9 mouse cellular contexts compared by ENCODE assay signal in the genomic region with DNA sequence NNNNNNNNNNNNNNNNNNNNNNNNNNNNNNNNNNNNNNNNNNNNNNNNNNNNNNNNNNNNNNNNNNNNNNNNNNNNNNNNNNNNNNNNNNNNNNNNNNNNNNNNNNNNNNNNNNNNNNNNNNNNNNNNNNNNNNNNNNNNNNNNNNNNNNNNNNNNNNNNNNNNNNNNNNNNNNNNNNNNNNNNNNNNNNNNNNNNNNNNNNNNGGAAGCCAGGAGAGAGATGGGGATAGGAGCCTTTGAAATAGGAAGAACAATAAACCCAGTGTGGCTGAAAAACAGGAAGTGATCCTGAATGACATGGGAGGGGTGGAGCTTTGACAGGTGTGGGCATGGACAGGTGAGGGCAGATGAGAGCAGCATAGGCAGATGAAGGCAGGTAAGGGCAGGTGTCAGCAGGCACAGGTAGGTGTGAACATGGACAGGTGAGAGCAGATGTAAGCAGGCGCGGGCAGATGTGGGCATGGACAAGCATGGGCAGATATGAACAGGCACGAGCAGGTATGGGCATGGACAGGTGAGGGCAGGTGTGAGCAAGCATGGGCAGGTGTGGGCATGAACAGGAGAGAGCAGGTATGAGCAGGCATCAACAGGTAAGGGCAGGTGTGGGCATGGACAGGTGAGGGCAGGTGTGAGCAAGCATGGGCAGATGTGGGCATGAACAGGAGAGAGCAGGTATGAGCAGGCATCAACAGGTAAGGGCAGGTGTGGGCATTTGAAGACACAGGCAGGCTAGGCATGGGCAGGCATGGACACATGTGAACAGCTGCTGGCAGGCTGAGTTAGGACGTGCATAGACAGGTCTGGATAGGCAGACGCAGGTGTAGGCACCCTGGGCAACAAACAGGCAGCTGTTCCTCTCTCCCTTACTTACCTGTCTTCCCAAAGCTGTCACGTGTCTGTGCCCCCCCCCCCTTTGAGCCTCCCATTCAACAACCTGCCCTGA.
DNase-seq lines count a peak whose midpoint lies in the region; ATAC-seq lines count a peak whose summit lies in the region.
"Had no signal": no experiment of that assay in that cellular context is flagged by ENCODE, and none has a peak within 500 bp of the region (broad histone marks: within the 10 kb centered on the region; RNA-seq: fewer than 3 reads in every experiment).

No protein-coding gene starts in this region.

- H3K9me3 ChIP-seq in neural tube, embryonic 12.5 days = no peaks in the 10 kb centered on the region
- no peaks in the 10 kb centered on the region for H3K9me3 ChIP-seq in forebrain, embryonic 12.5 days
- H3K9me3 ChIP-seq in limb, embryonic 10.5 days (replicated peaks) = no peaks in the 10 kb centered on the region
- no peaks in the 10 kb centered on the region for H3K9me3 ChIP-seq in stomach, embryonic 14.5 days (ENCODE audit: control insufficient read depth, low read depth, low read length)

- ATAC-seq in neural tube, embryonic 12.5 days (ENCODE audit: low FRiP score, low read depth) = peak; percentile 35; the same call in 1 of the 2 replicates
- ATAC-seq in forebrain, embryonic 12.5 days (ENCODE audit: low FRiP score) = peak; percentile 36; the same call in 1 of the 2 replicates
- no peak for ATAC-seq in stomach, embryonic 14.5 days (ENCODE audit: insufficient number of reproducible peaks, insufficient read depth, low FRiP score, low read depth)

- H3K27ac ChIP-seq in neural tube, embryonic 12.5 days = no peak overlapping the region
- H3K27ac ChIP-seq in forebrain, embryonic 12.5 days = peak overlapping the region; percentile 69
- peak overlapping the region; percentile 43 for H3K27ac ChIP-seq in limb, embryonic 10.5 days
- H3K27ac ChIP-seq in stomach, embryonic 14.5 days (ENCODE audit: low read length) = peak overlapping the region; percentile 52; the same call in 1 of the 2 replicates

- peaks cover 35% of the 10 kb centered on the region for H3K4me1 ChIP-seq in neural tube, embryonic 12.5 days
- H3K4me1 ChIP-seq in forebrain, embryonic 12.5 days = peaks cover 51% of the 10 kb centered on the region
- H3K4me1 ChIP-seq in limb, embryonic 10.5 days = peaks cover 57% of the 10 kb centered on the region
- H3K4me1 ChIP-seq in stomach, embryonic 14.5 days (ENCODE audit: control insufficient read depth, insufficient read depth, low read length) = peaks cover 18% of the 10 kb centered on the region

- 89% methylated on average over 6 of the region's 6 CpGs for WGBS in neural tube, embryonic 12.5 days
- WGBS in forebrain, embryonic 12.5 days = 88% methylated on average over 6 of the region's 6 CpGs
- 90% methylated on average over 6 of the region's 6 CpGs for WGBS in limb, embryonic 10.5 days
- 82% methylated on average over 6 of the region's 6 CpGs for WGBS in stomach, embryonic 14.5 days

- H3K4me3 ChIP-seq in neural tube, embryonic 12.5 days = no peak overlapping the region
- H3K4me3 ChIP-seq in forebrain, embryonic 12.5 days (replicated peaks) = no peak overlapping the region
- H3K4me3 ChIP-seq in limb, embryonic 10.5 days = no peak overlapping the region
- no peak overlapping the region for H3K4me3 ChIP-seq in stomach, embryonic 14.5 days (ENCODE audit: low read depth, low read length)

- DNase-seq in neural tube, embryonic 10.5 days (ENCODE audit: extremely low spot score, low spot score) = no peak
- no peak for DNase-seq in limb, embryonic 10.5 days (ENCODE audit: low spot score)
- DNase-seq in gastrocnemius, adult 8-10 months (ENCODE audit: low spot score in 2 of 2) = no peak
- no peak for DNase-seq in cerebellum, postnatal 36 days
- no peak for DNase-seq in gastrocnemius, postnatal 36 days
- DNase-seq: kidney, adult 8-10 months had no signal

- intact Hi-C loops in gastrocnemius, postnatal 36 days (cut with DNase I) = no loop called here

- no peaks in the 10 kb centered on the region for H3K36me3 ChIP-seq in neural tube, embryonic 12.5 days
- H3K36me3 ChIP-seq in forebrain, embryonic 12.5 days (replicated peaks) = no peaks in the 10 kb centered on the region
- H3K36me3 ChIP-seq in limb, embryonic 10.5 days = no peaks in the 10 kb centered on the region
- no peaks in the 10 kb centered on the region for H3K36me3 ChIP-seq in stomach, embryonic 14.5 days (ENCODE audit: control insufficient read depth, insufficient read depth, low read length)

- H3K9ac ChIP-seq in neural tube, embryonic 12.5 days = no peak overlapping the region; the same call in 1 of the 2 replicates
- H3K9ac ChIP-seq in forebrain, embryonic 12.5 days = peak overlapping the region; percentile 25
- no peak overlapping the region for H3K9ac ChIP-seq in stomach, embryonic 14.5 days (replicated peaks; ENCODE audit: low read depth, low read length)

- H3K27me3 ChIP-seq in neural tube, embryonic 12.5 days (replicated peaks) = no peaks in the 10 kb centered on the region
- no peaks in the 10 kb centered on the region for H3K27me3 ChIP-seq in forebrain, embryonic 12.5 days
- H3K27me3 ChIP-seq in limb, embryonic 10.5 days (ENCODE audit: low read depth, poor library complexity, severe bottlenecking) = peaks cover 6% of the 10 kb centered on the region
- no peaks in the 10 kb centered on the region for H3K27me3 ChIP-seq in stomach, embryonic 14.5 days (ENCODE audit: control insufficient read depth, insufficient read depth, low read length)

- no peak overlapping the region for H3K4me2 ChIP-seq in neural tube, embryonic 12.5 days (replicated peaks)
- no peak overlapping the region for H3K4me2 ChIP-seq in forebrain, embryonic 12.5 days
- H3K4me2 ChIP-seq in stomach, embryonic 14.5 days (replicated peaks; ENCODE audit: low read depth, low read length) = no peak overlapping the region
